Mouse (Mus musculus): ENCODE measurements at regions not wholly inside any gene's neighbourhood (a gene's known extent, or its start where the extent isn't known, plus 50 kb on each side); places are given as distances from the start of the nearest gene placed in this dataset.
A peak's percentile ranks its signal among the peaks of the same experiment; 100 is the strongest.

GRCm38 (mm10) chrX:105346420-105346819, 153.2 kb upstream of the Cypt2 start:
- intact Hi-C loops (cut with DNase I; ENCODE audit: low total_unique reads), result no loop called here
- DNase-seq, result no peak

GRCm38 (mm10) chrX:105366284-105366683, 133.3 kb upstream of the Cypt2 start:
- no peak for DNase-seq
- intact Hi-C loops (cut with DNase I; ENCODE audit: low total_unique reads), result no loop called here

- intact Hi-C loops (cut with DNase I; ENCODE audit: low total_unique reads), result no loop called here
- DNase-seq, result no peak
These were observed 131.6 kb upstream of the Cypt2 start for GRCm38 (mm10) chrX:105367979-105368378.

- DNase-seq, result no peak
These were observed 109.1 kb upstream of the Cypt2 start for GRCm38 (mm10) chrX:105390506-105390905.

GRCm38 (mm10) chrX:105391029-105391428, 108.5 kb upstream of the Cypt2 start:
- DNase-seq, result no peak

More at GRCm38 (mm10) chrX:105390506-105390905, 109.1 kb upstream of the Cypt2 start:
- intact Hi-C loops (cut with DNase I; ENCODE audit: low total_unique reads), result no loop called here

GRCm38 (mm10) chrX:105391680-105392462, 107.7 kb upstream of the Cypt2 start:
- intact Hi-C loops (cut with DNase I; ENCODE audit: low total_unique reads), result no loop called here
- no peak for DNase-seq

More at GRCm38 (mm10) chrX:105391029-105391428, 108.5 kb upstream of the Cypt2 start:
- intact Hi-C loops (cut with DNase I; ENCODE audit: low total_unique reads), result no loop called here

GRCm38 (mm10) chrX:105393259-105393658, 106.3 kb upstream of the Cypt2 start:
- intact Hi-C loops (cut with DNase I; ENCODE audit: low total_unique reads), result no loop called here
- peak; percentile 46 for DNase-seq

- intact Hi-C loops (cut with DNase I; ENCODE audit: low total_unique reads), result no loop called here
- no peak for DNase-seq
These were observed 86.2 kb upstream of the Cypt2 start for GRCm38 (mm10) chrX:105413351-105413750.

- intact Hi-C loops (cut with DNase I; ENCODE audit: low total_unique reads), result no loop called here
- DNase-seq, result peak; percentile 11
These were observed 78.6 kb upstream of the Cypt2 start for GRCm38 (mm10) chrX:105420976-105421375.

Small RNAs in the stretch of these regions (microRNA-seq; reads per million reads assigned to microRNA genes)
- gene Mir325, result 0.50 to 2.9 reads per million in 2 experiments
